Mouse (Mus musculus): ENCODE data around the gene Abcc10.

Abcc10 gene

DNA sequence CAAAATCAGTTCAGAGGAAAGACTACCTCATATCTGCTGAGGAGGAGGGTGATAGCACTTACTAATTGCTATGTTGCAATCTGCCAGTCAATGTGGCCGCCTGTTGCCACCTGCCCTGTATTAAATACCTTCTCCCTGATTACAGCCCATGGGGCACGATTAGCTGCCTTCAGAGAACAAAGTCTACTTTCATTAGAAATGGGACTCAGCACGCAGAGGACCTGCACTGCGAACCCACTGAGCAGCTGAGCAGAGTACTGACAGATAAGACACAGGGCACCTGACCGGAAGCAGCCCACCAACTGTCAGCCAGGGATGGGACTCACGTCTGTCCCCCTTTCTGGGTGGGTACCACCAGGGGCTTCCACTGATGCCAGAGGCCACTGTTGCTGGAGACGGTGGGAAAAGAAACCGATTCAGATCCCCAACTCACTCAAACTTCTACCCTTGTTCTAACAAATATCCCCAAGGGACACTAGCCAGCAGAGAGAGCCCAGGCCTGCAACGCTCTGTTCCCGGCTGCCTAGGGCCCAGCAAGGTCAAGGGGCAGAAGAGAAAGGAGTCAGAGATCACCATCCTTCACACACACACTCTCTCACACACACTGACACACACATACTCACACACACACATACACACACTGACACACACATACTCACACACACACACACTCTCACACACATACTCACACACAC is 60.0 kb downstream of the Abcc10 start:
- in situ Hi-C loops (cut with MboI; ENCODE audit: low pct_unique_long_range_greater_than_20kb in 1 of 2, low sequenced_read_pairs in 2 of 2, unreplicated experiment in 1 of 2) = no loop called here

DNA sequence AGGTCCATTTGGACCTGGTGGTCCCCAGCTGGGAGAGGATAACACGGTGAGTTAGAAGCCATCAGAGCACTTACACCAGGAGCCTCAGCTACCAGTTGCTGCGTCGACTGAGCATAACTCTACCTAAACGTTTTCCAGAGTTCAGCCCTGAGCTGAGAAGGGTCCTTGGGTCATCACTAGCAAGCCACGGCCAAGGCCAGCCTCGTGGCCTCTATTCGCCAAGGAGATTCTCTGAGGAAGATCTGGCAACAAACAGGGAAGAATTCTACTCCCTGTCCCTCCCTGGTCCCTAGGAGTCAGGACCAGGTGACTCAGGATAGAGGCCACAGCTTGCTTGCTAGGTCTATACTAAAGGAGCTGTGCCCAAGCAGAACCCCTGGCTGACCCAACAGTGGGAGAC is 60.6 kb downstream of the Abcc10 start:
- in situ Hi-C loops (cut with MboI; ENCODE audit: low pct_unique_long_range_greater_than_20kb in 1 of 2, low sequenced_read_pairs in 2 of 2, unreplicated experiment in 1 of 2) = no loop called here

DNA sequence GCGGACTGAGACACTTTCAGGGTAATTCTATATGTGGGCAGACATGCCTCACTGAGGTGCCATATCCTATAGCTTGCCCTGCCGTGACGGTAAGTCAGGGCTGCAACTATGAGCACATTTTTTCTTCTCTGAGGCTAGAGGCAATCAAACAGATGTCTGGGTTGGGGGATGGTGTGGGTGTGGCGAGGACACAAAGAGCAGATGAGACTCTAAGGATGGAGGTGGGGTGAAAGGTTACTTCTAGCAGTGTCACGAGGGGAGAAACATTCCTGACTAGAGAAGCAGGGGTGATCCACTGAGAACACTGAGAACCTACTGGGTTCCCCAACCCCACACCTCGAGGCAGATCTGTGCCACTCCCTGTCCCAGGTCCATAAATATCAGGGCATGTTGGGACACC is 61.2 kb downstream of the Abcc10 start:
- in situ Hi-C loops (cut with MboI; ENCODE audit: low pct_unique_long_range_greater_than_20kb in 1 of 2, low sequenced_read_pairs in 2 of 2, unreplicated experiment in 1 of 2) = no loop called here

DNA sequence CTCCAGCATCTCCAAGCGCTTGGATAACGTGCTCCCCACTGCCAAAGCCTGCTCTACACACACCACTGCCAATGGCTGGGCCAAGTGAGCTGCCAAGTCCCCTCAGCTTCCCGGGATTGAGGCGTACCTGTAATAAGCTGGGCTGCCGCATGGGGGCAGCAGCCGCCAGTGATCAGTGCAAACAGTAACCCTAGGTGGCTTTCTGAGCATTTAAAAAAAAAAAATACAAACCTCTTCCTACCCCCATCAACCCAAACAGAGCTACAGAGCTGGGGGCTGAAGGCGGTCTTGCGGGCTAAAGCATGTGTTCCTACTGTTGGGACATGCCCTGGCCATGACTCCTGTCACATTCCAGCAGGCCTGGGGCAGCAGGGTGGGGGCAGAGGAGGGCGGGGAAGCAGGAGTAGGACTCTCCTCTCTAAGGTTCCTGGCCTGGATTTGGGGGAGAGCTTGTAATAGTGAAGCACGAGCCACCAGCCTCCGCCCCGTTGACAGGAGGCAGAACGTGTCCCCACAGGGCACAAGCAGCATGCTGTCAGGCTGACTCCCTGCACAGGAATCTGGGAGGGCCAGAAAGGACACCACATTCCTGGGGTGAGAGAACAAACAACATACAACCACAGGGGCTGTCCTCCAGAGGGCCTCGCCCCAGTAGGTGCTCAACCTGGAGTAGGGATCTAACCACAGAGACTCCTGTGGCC is 62.1 kb downstream of the Abcc10 start:
- in situ Hi-C loops (cut with MboI; ENCODE audit: low pct_unique_long_range_greater_than_20kb in 1 of 2, low sequenced_read_pairs in 2 of 2, unreplicated experiment in 1 of 2) = no loop called here

DNA sequence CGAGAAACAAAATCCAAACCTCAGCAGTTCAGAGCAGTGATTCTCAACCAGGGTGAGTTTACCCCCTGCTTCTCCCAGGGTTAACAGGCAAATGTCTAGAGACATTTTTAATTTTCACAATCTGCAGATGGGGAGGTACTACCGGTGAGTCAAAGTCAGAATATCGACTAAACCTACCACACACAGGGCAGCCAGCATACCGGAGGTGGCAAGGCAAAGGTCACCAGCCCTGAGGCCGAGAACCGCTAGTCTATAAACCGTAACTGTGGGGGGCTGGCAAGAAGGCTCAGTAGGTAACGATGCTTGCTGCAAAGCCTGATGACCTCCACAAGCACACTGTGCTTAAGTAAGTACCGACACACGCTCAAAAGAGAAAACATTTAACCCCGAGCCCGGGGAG is 62.6 kb downstream of the Abcc10 start:
- in situ Hi-C loops (cut with MboI; ENCODE audit: low pct_unique_long_range_greater_than_20kb in 1 of 2, low sequenced_read_pairs in 2 of 2, unreplicated experiment in 1 of 2) = no loop called here

DNA sequence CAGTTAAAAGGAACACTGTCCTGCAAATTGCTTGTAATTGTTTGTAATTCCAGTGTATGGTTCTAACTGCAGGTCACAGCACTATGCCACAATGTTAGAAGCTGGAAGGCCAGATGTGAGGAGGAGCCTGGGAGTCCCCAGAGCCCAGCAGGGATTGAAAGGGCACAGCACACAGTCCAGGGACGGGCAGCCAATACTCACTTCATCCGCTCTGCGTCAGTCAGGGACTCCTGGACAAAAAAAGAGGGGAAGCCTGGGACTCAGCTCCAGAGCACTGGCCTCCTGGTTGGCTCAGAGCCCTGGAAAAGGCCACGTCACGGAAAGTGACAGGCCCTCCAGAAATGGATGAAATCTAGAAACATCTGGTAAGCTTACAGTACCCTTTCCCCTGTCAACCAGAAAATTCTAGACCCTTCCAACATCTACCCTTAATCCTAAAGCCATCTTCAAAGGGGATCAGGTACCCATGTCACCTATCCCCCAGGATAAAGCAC is 65.9 kb downstream of the Abcc10 start:
- in situ Hi-C loops (cut with MboI; ENCODE audit: low pct_unique_long_range_greater_than_20kb in 1 of 2, low sequenced_read_pairs in 2 of 2, unreplicated experiment in 1 of 2) = no loop called here

DNA sequence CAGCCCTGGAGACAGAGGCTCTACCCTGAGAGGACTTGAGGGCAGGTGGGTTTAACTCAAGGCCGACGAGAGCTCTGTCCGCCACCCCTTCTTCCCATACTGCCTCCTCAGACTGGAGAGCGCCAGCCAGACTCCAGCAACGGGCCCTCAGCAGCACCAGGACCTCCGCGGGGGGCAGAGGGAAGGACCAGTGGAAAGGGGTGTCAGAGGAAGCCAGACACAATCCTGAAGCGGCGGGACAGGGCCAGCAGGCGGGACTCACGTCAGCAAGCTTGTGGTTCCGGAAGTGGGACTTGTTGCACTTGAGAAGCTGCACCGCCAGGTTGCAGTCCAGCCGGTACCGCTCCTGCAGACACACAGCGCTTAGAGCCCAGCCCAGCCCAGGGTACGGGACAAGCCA is 68.5 kb downstream of the Abcc10 start:
- in situ Hi-C loops (cut with MboI; ENCODE audit: low pct_unique_long_range_greater_than_20kb in 1 of 2, low sequenced_read_pairs in 2 of 2, unreplicated experiment in 1 of 2) = no loop called here

DNA sequence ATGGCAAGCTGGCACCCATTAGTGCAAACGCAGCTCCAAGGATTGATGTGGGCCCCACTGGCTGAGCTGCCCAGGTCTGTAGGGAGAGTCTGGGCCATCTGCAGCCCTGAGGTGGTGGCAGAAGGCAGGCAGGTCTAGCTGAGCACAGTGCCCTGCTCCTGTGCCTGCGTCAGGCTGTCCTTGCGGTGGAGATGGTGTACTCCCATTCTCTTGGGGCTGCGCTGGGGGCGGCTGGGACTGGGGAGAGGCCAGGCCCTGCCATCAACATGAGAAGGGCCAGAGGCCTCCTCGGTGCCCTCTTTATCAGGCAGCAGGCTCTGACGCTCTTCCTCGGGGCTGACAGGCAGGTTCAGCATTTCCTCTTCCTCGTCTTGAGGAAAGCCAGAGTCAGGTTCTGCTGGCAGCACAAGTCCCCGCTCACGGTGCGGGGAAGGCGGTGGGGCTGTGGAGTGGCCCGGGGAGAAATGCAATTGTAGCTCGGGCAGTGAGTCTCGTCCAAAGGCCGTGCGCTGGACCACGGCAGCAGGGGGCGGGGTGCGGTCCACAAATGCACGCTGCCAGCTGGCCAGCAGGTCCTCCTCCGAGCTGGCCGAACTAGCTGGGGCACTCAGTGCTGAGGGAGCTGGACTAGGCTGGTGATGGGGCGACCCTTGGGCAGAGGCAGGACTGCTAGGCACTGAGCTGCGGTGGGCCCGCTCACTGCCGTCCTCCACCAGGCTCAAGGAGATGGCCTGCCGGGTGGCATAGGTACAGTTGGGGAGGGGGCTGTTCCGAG is 69.7 kb downstream of the Abcc10 start:
- in situ Hi-C loops (cut with MboI; ENCODE audit: low pct_unique_long_range_greater_than_20kb in 1 of 2, low sequenced_read_pairs in 2 of 2, unreplicated experiment in 1 of 2) = no loop called here

DNA sequence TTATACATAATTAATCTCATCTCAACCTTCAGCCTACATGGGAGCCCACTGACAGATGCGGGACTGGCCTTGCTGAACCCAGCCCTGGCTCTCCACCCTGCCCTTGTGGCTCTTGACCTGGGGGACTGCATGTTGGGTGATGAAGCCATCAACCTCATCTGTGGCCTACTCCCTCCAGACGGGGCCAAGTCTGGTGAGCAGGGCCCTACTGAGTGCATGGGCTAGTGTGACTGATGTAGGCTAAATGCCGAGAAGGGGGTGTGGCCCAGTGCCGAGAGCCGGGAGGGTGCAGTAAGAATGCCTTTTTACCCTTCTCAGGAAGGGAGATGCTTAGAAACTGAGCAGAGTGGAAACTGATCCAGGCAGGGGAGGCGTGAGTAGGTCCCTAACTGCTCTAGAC is 73.0 kb downstream of the Abcc10 start:
- in situ Hi-C loops (cut with MboI; ENCODE audit: low pct_unique_long_range_greater_than_20kb in 1 of 2, low sequenced_read_pairs in 2 of 2, unreplicated experiment in 1 of 2) = no loop called here

DNA sequence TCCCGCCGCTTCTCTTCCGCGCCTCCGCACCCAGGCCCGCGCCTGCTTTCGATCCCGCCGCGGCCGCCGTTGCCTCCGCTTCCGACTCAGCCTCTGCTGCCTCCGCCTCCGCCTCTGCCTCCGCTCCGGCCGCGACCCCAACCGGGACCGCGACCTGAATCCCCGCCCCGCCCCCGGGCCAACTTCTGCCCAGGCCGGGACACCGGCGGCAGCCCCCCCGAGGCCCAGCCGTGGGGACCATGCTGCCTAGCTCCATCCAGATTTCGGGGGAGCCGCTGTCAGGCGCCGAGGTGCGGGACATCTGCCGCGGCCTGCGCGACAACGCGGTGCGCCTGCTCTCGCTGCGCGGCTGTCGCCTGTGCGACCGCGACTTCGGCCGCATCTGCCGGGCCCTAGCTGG is 74.0 kb downstream of the Abcc10 start:
- in situ Hi-C loops (cut with MboI; ENCODE audit: low pct_unique_long_range_greater_than_20kb in 1 of 2, low sequenced_read_pairs in 2 of 2, unreplicated experiment in 1 of 2) = no loop called here

DNA sequence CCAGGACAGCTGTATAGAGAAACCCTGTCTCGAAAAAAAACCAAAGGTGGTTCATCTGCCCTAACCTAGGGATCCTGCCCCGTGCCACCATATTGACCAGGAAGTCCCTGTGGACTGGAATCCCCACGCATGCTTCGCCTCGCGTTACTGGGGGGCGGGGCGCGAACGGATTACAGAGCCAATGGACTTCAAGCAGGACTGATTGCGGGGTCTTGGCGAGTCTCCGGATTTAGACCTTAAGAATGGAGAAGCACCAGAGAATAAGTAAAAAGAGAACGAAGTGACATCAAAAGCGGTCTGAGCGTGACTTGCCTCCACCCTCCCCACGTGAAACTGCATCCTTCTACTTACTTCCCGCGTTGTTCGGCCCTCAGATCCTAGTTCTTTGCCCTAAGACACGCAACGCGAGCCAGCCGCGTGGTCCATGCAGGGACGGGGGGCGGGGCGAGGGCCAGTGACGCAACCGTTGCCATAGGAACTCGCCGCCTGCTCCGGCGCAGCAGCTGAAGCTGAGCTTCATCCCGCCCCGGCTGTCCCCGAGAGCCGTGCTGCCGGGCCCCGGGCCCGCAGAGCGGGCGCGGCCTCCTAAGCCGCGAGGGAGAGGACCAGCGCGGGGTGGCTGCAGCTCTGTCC is 74.6 kb downstream of the Abcc10 start, which contains the start of gene Lrrc73:
Gene Lrrc73, plus strand, starts transcription at position 80 of the 633 bp plus-strand sequence.
- in situ Hi-C loops (cut with MboI; ENCODE audit: low pct_unique_long_range_greater_than_20kb in 1 of 2, low sequenced_read_pairs in 2 of 2, unreplicated experiment in 1 of 2) = no loop called here
